Mouse (Mus musculus) embryonic facial prominence, embryonic 12.5 days (tissue): ENCODE results near the gene Nsun5. TPM values are rescaled to one million over a fixed set of nuclear protein-coding genes. Genes with fewer than 3 reads are reported as not detected.
A peak's percentile ranks its signal among the peaks of the same experiment; 100 is the strongest.
"Not testable (repeated sequence)": the region's sequence is repeated elsewhere in the genome, so short reads cannot be mapped to it uniquely, and the experiment has no call there.

Experiments
- ATAC-seq: fragments of 200-750 bp; cut with Nextera tagmentation; 2 replicates; pipeline ENCODE4 v1.8.0; 2017; ENCODE audit not compliant: insufficient number of reproducible peaks, insufficient read depth, low FRiP score, low TSS enrichment
- H3K27ac ChIP-seq: fragments of 300-500 bp; sonication (generic); 2 replicates; pipeline ENCODE4 v1.5.1; 2016; ENCODE audit warnings: mild to moderate bottlenecking
- H3K27me3 ChIP-seq: fragments of 300-500 bp; sonication (generic); 2 replicates; pipeline ENCODE4 v1.6.1; 2016; ENCODE audit warnings: mild to moderate bottlenecking, moderate library complexity
- H3K36me3 ChIP-seq: fragments of 300-500 bp; sonication (generic); 2 replicates; pipeline ENCODE4 v1.6.1; 2016; ENCODE audit warnings: mild to moderate bottlenecking
- H3K4me1 ChIP-seq: fragments of 300-500 bp; sonication (generic); 2 replicates; pipeline ENCODE4 v1.6.1; 2016
- H3K4me2 ChIP-seq: fragments of 300-500 bp; sonication (generic); replicated peaks from 2 replicates; pipeline ENCODE4 v1.6.1; 2016; ENCODE audit warnings: mild to moderate bottlenecking, moderate library complexity
- H3K4me3 ChIP-seq: fragments of 300-500 bp; sonication (generic); 2 replicates; pipeline ENCODE4 v1.5.1; 2016; ENCODE audit warnings: mild to moderate bottlenecking
- H3K9ac ChIP-seq: fragments of 300-500 bp; sonication (generic); 2 replicates; pipeline ENCODE4 v1.6.1; 2016; ENCODE audit warnings: mild to moderate bottlenecking, moderate library complexity
- H3K9me3 ChIP-seq: fragments of 300-500 bp; sonication (generic); 2 replicates; pipeline ENCODE4 v1.6.1; 2016; ENCODE audit warnings: mild to moderate bottlenecking, moderate library complexity
- WGBS: fragments of 180-500 bp; shearing (Covaris S2); methylation state at CpG from one replicate; pipeline ENCODE4 v1.1.7; 2016; 5-methylcytosine and 5-hydroxymethylcytosine counted together
- polyA plus RNA-seq: library from polyadenylated mRNA; unstranded; fragments of >200 nt; fragmentation: Nextera tagmentation; extraction: Ambion mirVana; gene quantifications from 2 replicates; pipeline ENCODE4 v1.2.1, GENCODE M21; 2016

Gene Nsun5
- polyA plus RNA-seq, 1 experiment from 2014 or later = 39.7 TPM

GRCm38 (mm10) chr5:135352995-135353394 is 16.8 kb upstream of the Nsun5 start, which contains the start of gene Trim50:
Trim50 (plus strand) TSS chr5:135353295.
- WGBS = 64% methylated on average over 9 of the region's 9 CpGs
- Histone ChIP-seq H3K4me1 (no peaks in the 10 kb centered on the region), H3K9me3 (peaks cover 13% of the 10 kb centered on the region), H3K36me3 (no peaks in the 10 kb centered on the region), H3K4me3 (no peak within 1 kb of the TSS), H3K27me3 (peaks cover 15% of the 10 kb centered on the region; the same call in 1 of the 2 replicates), H3K27ac (no peak within 1 kb of the TSS), H3K9ac (no peak within 1 kb of the TSS), H3K4me2 (0 out of 2 replicates have a peak within 1 kb of the TSS, but pooled peaks have one; percentile 18)
- ATAC-seq = no peak

GRCm38 (mm10) chr5:135353564-135353963 is 16.2 kb upstream of the Nsun5 start:
- no peak for ATAC-seq
- H3K27ac ChIP-seq = no peak overlapping the region
- peaks cover 15% of the 10 kb centered on the region; the same call in 1 of the 2 replicates for H3K27me3 ChIP-seq
- no peak overlapping the region for H3K9ac ChIP-seq
- WGBS = 18% methylated on average over 20 of the region's 20 CpGs
- H3K4me2 ChIP-seq = 0 out of 2 replicates have a peak overlapping the region, but pooled peaks have one; percentile 18
- no peaks in the 10 kb centered on the region for H3K36me3 ChIP-seq
- no peaks in the 10 kb centered on the region for H3K4me1 ChIP-seq
- peaks cover 13% of the 10 kb centered on the region for H3K9me3 ChIP-seq
- no peak overlapping the region for H3K4me3 ChIP-seq

GRCm38 (mm10) chr5:135356090-135356489 is 13.7 kb upstream of the Nsun5 start:
- peaks cover 4% of the 10 kb centered on the region; the same call in 1 of the 2 replicates for H3K9me3 ChIP-seq
- WGBS = 58% methylated on average over 1 of the region's 1 CpGs
- ATAC-seq = no peak
- no peak overlapping the region for H3K9ac ChIP-seq
- peaks cover 15% of the 10 kb centered on the region; the same call in 1 of the 2 replicates for H3K27me3 ChIP-seq
- no peak overlapping the region for H3K4me3 ChIP-seq
- no peaks in the 10 kb centered on the region for H3K36me3 ChIP-seq
- no peak overlapping the region for H3K27ac ChIP-seq
- no peaks in the 10 kb centered on the region for H3K4me1 ChIP-seq
- no peak overlapping the region for H3K4me2 ChIP-seq

DNA sequence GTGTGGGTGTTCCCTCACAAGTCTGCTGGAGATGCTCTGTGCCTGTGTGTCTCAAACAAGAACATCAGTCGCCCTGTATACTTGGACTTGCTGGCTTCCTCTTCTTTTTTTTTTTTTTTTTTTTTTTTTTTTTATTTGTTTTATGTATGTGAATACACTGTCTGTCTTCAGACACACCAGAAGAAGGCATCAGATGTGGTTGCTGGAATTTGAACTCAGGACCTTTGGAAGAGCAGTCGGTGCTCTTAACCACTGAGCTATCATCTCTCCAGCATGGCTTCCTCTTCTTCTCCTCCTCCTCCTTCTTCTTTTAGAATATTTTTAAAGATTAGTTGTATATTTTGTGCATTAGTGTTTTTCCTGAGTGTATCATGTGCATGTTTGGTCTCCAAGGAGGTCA is 12.2 kb upstream of the Nsun5 start:
- no peak overlapping the region for H3K27ac ChIP-seq
- no peak overlapping the region for H3K9ac ChIP-seq
- H3K4me3 ChIP-seq = no peak overlapping the region
- WGBS = 80% methylated on average over 2 of the region's 2 CpGs
- no peak for ATAC-seq
- H3K4me1 ChIP-seq = no peaks in the 10 kb centered on the region
- H3K9me3 ChIP-seq = peaks cover 4% of the 10 kb centered on the region; the same call in 1 of the 2 replicates
- H3K36me3 ChIP-seq = no peaks in the 10 kb centered on the region
- peaks cover 12% of the 10 kb centered on the region; the same call in 1 of the 2 replicates for H3K27me3 ChIP-seq
- H3K4me2 ChIP-seq = no peak overlapping the region

GRCm38 (mm10) chr5:135359772-135360171 is 10.0 kb upstream of the Nsun5 start:
- H3K4me1 ChIP-seq = no peaks in the 10 kb centered on the region
- H3K36me3 ChIP-seq = no peaks in the 10 kb centered on the region
- peaks cover 4% of the 10 kb centered on the region; the same call in 1 of the 2 replicates for H3K9me3 ChIP-seq
- no peak for ATAC-seq
- H3K27ac ChIP-seq = no peak overlapping the region
- H3K9ac ChIP-seq = no peak overlapping the region
- H3K27me3 ChIP-seq = no peaks in the 10 kb centered on the region
- no peak overlapping the region for H3K4me2 ChIP-seq
- WGBS = 95% methylated on average over 2 of the region's 2 CpGs
- no peak overlapping the region for H3K4me3 ChIP-seq

DNA sequence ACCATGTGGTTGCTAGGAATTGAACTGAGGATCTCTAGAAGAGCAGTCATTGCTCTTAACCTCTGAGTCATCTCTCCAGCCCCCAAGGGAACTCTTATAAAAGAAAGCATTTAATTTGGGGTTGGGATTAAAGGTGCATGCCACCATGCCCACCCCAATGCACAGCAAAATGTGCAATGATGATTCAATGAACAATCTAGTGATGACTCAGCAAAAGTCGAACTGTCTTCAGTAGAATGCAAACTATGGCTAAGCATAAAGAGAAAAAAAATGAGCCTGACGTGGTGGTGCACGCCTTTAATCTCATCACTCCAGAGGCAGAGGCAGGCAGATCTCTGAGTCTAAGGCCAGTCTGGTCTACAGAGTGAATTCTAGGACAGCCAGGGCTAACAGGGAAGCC is 7.2 kb upstream of the Nsun5 start:
- Histone ChIP-seq H3K36me3 (no peaks in the 10 kb centered on the region), H3K9me3 (peaks cover 2% of the 10 kb centered on the region; the same call in 1 of the 2 replicates), H3K4me3 (no peak overlapping the region), H3K4me1 (no peaks in the 10 kb centered on the region), H3K27ac (no peak overlapping the region), H3K27me3 (no peaks in the 10 kb centered on the region), H3K9ac (no peak overlapping the region), H3K4me2 (no peak overlapping the region)
- ATAC-seq = no peak
- WGBS = 84% methylated on average over 3 of the region's 3 CpGs

GRCm38 (mm10) chr5:135363540-135363939 is 6.2 kb upstream of the Nsun5 start:
- H3K27ac ChIP-seq = no peak overlapping the region
- no peak for ATAC-seq
- no peak overlapping the region for H3K9ac ChIP-seq
- no peaks in the 10 kb centered on the region for H3K27me3 ChIP-seq
- no peaks in the 10 kb centered on the region for H3K9me3 ChIP-seq
- H3K4me1 ChIP-seq = no peaks in the 10 kb centered on the region
- WGBS = 27% methylated on average over 12 of the region's 12 CpGs
- H3K4me2 ChIP-seq = no peak overlapping the region
- no peaks in the 10 kb centered on the region for H3K36me3 ChIP-seq
- H3K4me3 ChIP-seq = no peak overlapping the region

DNA sequence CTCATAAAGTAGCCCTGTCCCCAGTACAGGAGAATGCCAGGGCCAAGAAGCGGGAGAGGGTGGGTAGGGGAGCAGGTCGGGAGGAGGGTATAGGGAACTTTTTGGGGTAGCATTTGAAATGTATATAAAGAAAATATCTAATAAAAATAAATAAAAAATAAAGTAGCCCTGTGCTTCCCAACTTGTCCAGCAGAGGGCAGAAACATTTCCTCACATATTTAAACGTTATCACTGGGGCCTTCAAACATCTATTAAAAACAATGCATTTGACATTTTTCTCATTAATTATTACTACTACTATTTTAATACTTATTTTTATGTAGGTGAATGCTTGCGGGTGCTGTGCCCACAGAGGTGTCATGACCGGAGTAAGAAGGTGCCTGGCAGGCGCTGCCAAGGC is 1.9 kb upstream of the Nsun5 start:
- Histone ChIP-seq H3K9ac (no peak overlapping the region), H3K36me3 (peaks cover 12% of the 10 kb centered on the region), H3K9me3 (no peaks in the 10 kb centered on the region), H3K4me2 (no peak overlapping the region), H3K27me3 (no peaks in the 10 kb centered on the region), H3K4me1 (peaks cover 12% of the 10 kb centered on the region), H3K27ac (no peak overlapping the region), H3K4me3 (no peak overlapping the region)
- ATAC-seq = no peak
- 55% methylated on average over 6 of the region's 6 CpGs for WGBS

DNA sequence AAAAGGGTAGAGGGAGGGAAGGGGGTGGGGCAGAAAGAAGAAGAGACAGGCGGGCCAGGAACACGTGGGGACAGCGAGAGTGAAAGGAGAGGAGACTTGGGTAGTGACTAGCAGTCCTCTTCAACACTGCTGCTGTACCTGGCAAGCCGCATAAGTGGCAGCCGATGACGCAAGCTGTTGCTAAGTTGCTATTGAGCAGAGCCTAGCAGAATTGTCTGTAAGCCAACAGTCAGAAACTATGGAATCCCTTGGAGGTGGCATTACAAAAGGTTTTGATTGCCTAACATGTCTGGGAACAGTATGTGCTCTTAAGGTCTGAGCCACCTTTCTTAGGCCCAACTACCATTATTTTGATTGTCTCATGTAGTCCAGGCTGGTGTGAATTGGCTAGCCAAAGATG is 1.4 kb upstream of the Nsun5 start:
- Histone ChIP-seq H3K4me3 (no peak overlapping the region), H3K27ac (no peak overlapping the region), H3K4me1 (peaks cover 12% of the 10 kb centered on the region), H3K9me3 (no peaks in the 10 kb centered on the region), H3K4me2 (no peak overlapping the region), H3K9ac (no peak overlapping the region), H3K27me3 (no peaks in the 10 kb centered on the region), H3K36me3 (peaks cover 16% of the 10 kb centered on the region)
- 85% methylated on average over 6 of the region's 6 CpGs for WGBS
- ATAC-seq = no peak

- H3K27ac ChIP-seq = peak overlapping the region; percentile 85; the same call in 1 of the 2 replicates
Observed at GRCm38 (mm10) chr5:135369196-135369595, 557 bp upstream of the Nsun5 start.

GRCm38 (mm10) chr5:135371195-135371594 is 1.4 kb downstream of the Nsun5 start:
- Histone ChIP-seq H3K36me3 (peaks cover 44% of the 10 kb centered on the region), H3K9ac (no peak overlapping the region), H3K4me3 (no peak overlapping the region), H3K27ac (no peak overlapping the region), H3K27me3 (no peaks in the 10 kb centered on the region), H3K4me2 (no peak overlapping the region), H3K9me3 (no peaks in the 10 kb centered on the region), H3K4me1 (peaks cover 12% of the 10 kb centered on the region)
- 92% methylated on average over 13 of the region's 13 CpGs for WGBS
- ATAC-seq = no peak

More at GRCm38 (mm10) chr5:135369196-135369595, 557 bp upstream of the Nsun5 start:
- H3K4me2 ChIP-seq = peak overlapping the region; percentile 95
- WGBS = 58% methylated on average over 9 of the region's 9 CpGs
- peak overlapping the region; percentile 97 for H3K4me3 ChIP-seq
- H3K4me1 ChIP-seq = peaks cover 12% of the 10 kb centered on the region
- not testable (repeated sequence) for H3K27me3 ChIP-seq, ATAC-seq, H3K9me3 ChIP-seq
- peaks cover 24% of the 10 kb centered on the region for H3K36me3 ChIP-seq
- peak overlapping the region; percentile 87 for H3K9ac ChIP-seq

- 93% methylated on average over 5 of the region's 5 CpGs for WGBS
Observed at GRCm38 (mm10) chr5:135373601-135374000, 3.8 kb downstream of the Nsun5 start.

More at GRCm38 (mm10) chr5:135373601-135374000, 3.8 kb downstream of the Nsun5 start:
- no peak overlapping the region for H3K9ac ChIP-seq
- H3K27ac ChIP-seq = no peak overlapping the region
- H3K4me3 ChIP-seq = no peak overlapping the region
- peaks cover 68% of the 10 kb centered on the region for H3K36me3 ChIP-seq
- ATAC-seq = no peak
- H3K4me2 ChIP-seq = no peak overlapping the region
- no peaks in the 10 kb centered on the region for H3K27me3 ChIP-seq
- H3K9me3 ChIP-seq = no peaks in the 10 kb centered on the region
- H3K4me1 ChIP-seq = peaks cover 12% of the 10 kb centered on the region
